In genomic region chr2:29787104-29787917, GRCm38 (mm10) we compare ENCODE assay signal across 8 mouse cellular contexts. TPM values are rescaled to one million over a fixed set of nuclear protein-coding genes. Genes with fewer than 3 reads are reported as not detected.
A peak's percentile ranks its signal among the peaks of the same experiment; 100 is the strongest.
DNase-seq lines count a peak whose midpoint lies in the region; ATAC-seq and TF ChIP-seq lines count a peak whose summit lies in the region.

TSS of gene Coq4 (plus strand) at chr2:29787493.

- no peaks in the 10 kb centered on the region for H3K9me3 ChIP-seq in heart, embryonic 11.5 days (replicated peaks; ENCODE audit: control insufficient read depth, low read length)
- H3K9me3 ChIP-seq in kidney, embryonic 16.5 days (ENCODE audit: low read length): no peaks in the 10 kb centered on the region

- peaks cover 14% of the 10 kb centered on the region for H3K4me1 ChIP-seq in heart, embryonic 11.5 days (ENCODE audit: control insufficient read depth, insufficient read depth, low read length)
- H3K4me1 ChIP-seq in kidney, embryonic 16.5 days (ENCODE audit: insufficient read depth, low read length): peaks cover 13% of the 10 kb centered on the region
- H3K4me1 ChIP-seq in liver, adult 2 months (ENCODE audit: control insufficient read depth, insufficient read depth, low read length): peaks cover 4% of the 10 kb centered on the region

- peak; percentile 92 to 93 for DNase-seq in B cell, adult 2 months
- DNase-seq in brain, adult 2 months (ENCODE audit: low read depth, low spot score): peak; percentile 98
- peak; percentile 92 for DNase-seq in liver, adult 2 months (ENCODE audit: extremely low read depth, low read depth, low spot score)
- DNase-seq in splenic B cell, adult 2 months (ENCODE audit: low read depth, low spot score): peak; percentile 93

- peak within 1 kb of the TSS; percentile 64 for H3K4me3 ChIP-seq in heart, embryonic 11.5 days (ENCODE audit: low read depth, low read length)
- H3K4me3 ChIP-seq in kidney, embryonic 16.5 days (ENCODE audit: low read length): peak within 1 kb of the TSS; percentile 93
- H3K4me3 ChIP-seq in liver, adult 2 months (ENCODE audit: insufficient read depth, low read depth, low read length): peak within 1 kb of the TSS; percentile 82
- H3K4me3 ChIP-seq in myocyte: peak within 1 kb of the TSS; percentile 69

- no peaks in the 10 kb centered on the region for H3K27me3 ChIP-seq in heart, embryonic 11.5 days (ENCODE audit: control insufficient read depth, insufficient read depth, low read length)
- no peaks in the 10 kb centered on the region for H3K27me3 ChIP-seq in kidney, embryonic 16.5 days (ENCODE audit: insufficient read depth, low read length)
- H3K27me3 ChIP-seq in liver, adult 2 months (ENCODE audit: control insufficient read depth, insufficient read depth, low read length): no peaks in the 10 kb centered on the region
- no peaks in the 10 kb centered on the region for H3K27me3 ChIP-seq in myocyte (ENCODE audit: control insufficient read depth, insufficient read depth, insufficient read length)
- no peaks in the 10 kb centered on the region for H3K27me3 ChIP-seq in splenic B cell, adult 2 months (ENCODE audit: control insufficient read depth, insufficient read depth, low read length, poor library complexity, severe bottlenecking)

- H3K27ac ChIP-seq in heart, embryonic 11.5 days (ENCODE audit: low read depth, low read length): peak within 1 kb of the TSS; percentile 23; the same call in 1 of the 2 replicates
- peak within 1 kb of the TSS; percentile 82 for H3K27ac ChIP-seq in kidney, embryonic 16.5 days (ENCODE audit: low read length)
- H3K27ac ChIP-seq in liver, adult 2 months (replicated peaks; ENCODE audit: insufficient read depth, low read depth, low read length): peak within 1 kb of the TSS; percentile 51

- peak; percentile 86 for ATAC-seq in erythroblast, adult 5-6 weeks (replicated peaks; ENCODE audit: low FRiP score, poor library complexity, severe bottlenecking)
- ATAC-seq in heart, embryonic 11.5 days (replicated peaks; ENCODE audit: insufficient number of reproducible peaks, low FRiP score, low TSS enrichment): peak; percentile 79
- peak; percentile 92 for ATAC-seq in kidney, embryonic 16.5 days (ENCODE audit: low FRiP score, low TSS enrichment)

- H3K9ac ChIP-seq in heart, embryonic 11.5 days (ENCODE audit: low read depth, low read length): peak within 1 kb of the TSS; percentile 74
- peak within 1 kb of the TSS; percentile 88 for H3K9ac ChIP-seq in kidney, embryonic 16.5 days (replicated peaks; ENCODE audit: low read length)
- peak within 1 kb of the TSS; percentile 68 for H3K9ac ChIP-seq in liver, adult 2 months (ENCODE audit: low read depth, low read length)

- 2% methylated on average over 31 of the region's 31 CpGs for WGBS in heart, embryonic 11.5 days (ENCODE audit: insufficient replicate concordance)
- 2% methylated on average over 31 of the region's 31 CpGs for WGBS in kidney, embryonic 16.5 days
- 2% methylated on average over 31 of the region's 31 CpGs for WGBS in liver, adult 2 months

- peak within 1 kb of the TSS; percentile 91 for H3K4me2 ChIP-seq in heart, embryonic 11.5 days
- H3K4me2 ChIP-seq in kidney, embryonic 16.5 days (replicated peaks; ENCODE audit: low read depth, low read length): peak within 1 kb of the TSS; percentile 79
- peak within 1 kb of the TSS; percentile 91 for H3K4me2 ChIP-seq in myocyte (ENCODE audit: low read depth)

- peak within 1 kb of the TSS; percentile 4 for H3ac ChIP-seq in myocyte (ENCODE audit: control insufficient read depth, insufficient read length)

- TF ChIP-seq POLR2A in liver, adult 2 months (IDR thresholded peaks at IDR 0.05; ENCODE audit: extremely low read depth, insufficient read depth, low read length): 0 out of 2 replicates have a peak, but pooled peaks have one; percentile 7
- peak; percentile 77 for TF ChIP-seq POLR2A in myocyte (IDR thresholded peaks at IDR 0.05; ENCODE audit: insufficient read length, low read depth)

- no peaks in the 10 kb centered on the region for H3K79me2 ChIP-seq in liver, adult 2 months (ENCODE audit: control insufficient read depth, insufficient read depth, low read length)
- H3K79me2 ChIP-seq in myocyte (ENCODE audit: control insufficient read depth, insufficient read depth): peaks cover 17% of the 10 kb centered on the region

- peaks cover 27% of the 10 kb centered on the region for H3K36me3 ChIP-seq in heart, embryonic 11.5 days (ENCODE audit: control insufficient read depth, insufficient read depth, low read length)
- H3K36me3 ChIP-seq in kidney, embryonic 16.5 days (ENCODE audit: insufficient read depth, low read length): peaks cover 50% of the 10 kb centered on the region
- H3K36me3 ChIP-seq in liver, adult 2 months (ENCODE audit: control insufficient read depth, insufficient read depth, low read length): peaks cover 5% of the 10 kb centered on the region; the same call in 1 of the 2 replicates
- peaks cover 30% of the 10 kb centered on the region for H3K36me3 ChIP-seq in myocyte (ENCODE audit: control insufficient read depth, insufficient read depth)
- H3K36me3 ChIP-seq in splenic B cell, adult 2 months (ENCODE audit: control insufficient read depth, insufficient read depth, low read length, poor library complexity, severe bottlenecking): peaks cover 16% of the 10 kb centered on the region

- no peak for TF ChIP-seq CTCF in liver, adult 2 months (IDR thresholded peaks at IDR 0.05; ENCODE audit: low read depth, low read length)

TF ChIP-seq in myocyte, 11 proteins besides CTCF, POLR2A, EP300 and RAD21:
- TF ChIP-seq TCF12 (IDR thresholded peaks at IDR 0.05; ENCODE audit: insufficient read depth, poor library complexity, severe bottlenecking): no peak
- no peak for TF ChIP-seq TCF3 (IDR thresholded peaks at IDR 0.05; ENCODE audit: insufficient read length, low read depth)
- no peak for TF ChIP-seq MYOD1 (IDR thresholded peaks at IDR 0.05; ENCODE audit: control insufficient read depth in 1 of 3, insufficient read length in 2 of 3, low read depth in 2 of 3)
- TF ChIP-seq REST (IDR thresholded peaks at IDR 0.05; ENCODE audit: insufficient read depth, insufficient read length): no peak
- peak; percentile 78 for TF ChIP-seq POLR2AphosphoS2 (IDR thresholded peaks at IDR 0.05; ENCODE audit: insufficient read length, low read depth)
- TF ChIP-seq MYOG (IDR thresholded peaks at IDR 0.05; ENCODE audit: control insufficient read depth in 1 of 3, insufficient read depth in 1 of 3, insufficient read length in 2 of 3, low read depth in 2 of 3): no peak
- TF ChIP-seq CEBPB (IDR thresholded peaks at IDR 0.05; ENCODE audit: insufficient read depth, poor library complexity, severe bottlenecking): no peak
- no peak for TF ChIP-seq E2F4 (IDR thresholded peaks at IDR 0.05; ENCODE audit: insufficient read depth)
- TF ChIP-seq USF1 (IDR thresholded peaks at IDR 0.05; ENCODE audit: low read depth): peak; percentile 93
- TF ChIP-seq SRF (IDR thresholded peaks at IDR 0.05; ENCODE audit: control insufficient read depth, insufficient read length, low read depth): peak; percentile 17
- no peak for TF ChIP-seq MAX (IDR thresholded peaks at IDR 0.05; ENCODE audit: low read depth)

RNA-seq across cellular contexts. Expression of gene Coq4, which starts in this region (rescaled TPM):
- total RNA-seq in erythroblast, adult 5-6 weeks (2015; ENCODE audit: low replicate concordance): 2.3 and 9.2 TPM in 2 replicates
- 1.8 and 2.2 TPM in 2 replicates for total RNA-seq in erythroblast, adult 5-6 weeks (2017; ENCODE audit: low replicate concordance)
- polyA plus RNA-seq in heart, embryonic 11.5 days (2014; fragmentation: Nextera tagmentation; extraction: Ambion mirVana): 28.8 and 30.2 TPM in 2 replicates
- 44.7 and 46.1 TPM in 2 replicates for polyA plus RNA-seq in kidney, embryonic 16.5 days (2015; fragmentation: Nextera tagmentation; extraction: Ambion mirVana)
- total RNA-seq in liver, adult 2 months (2014; rRNA removed): 7.8 and 10.0 TPM in 2 replicates
- 37.6 and 48.2 TPM in 2 replicates for polyA plus RNA-seq in liver, adult 2 months (2012; rRNA removed)
- polyA plus RNA-seq in myocyte (2012; fragmentation: generic; extraction: Trizol): 24.4 TPM

Comparison
In these comparisons a context has a peak if more than half of its experiments do, and no peak if none do; other contexts are left out.
1. Peak in every context shown above with its lines: DNase-seq, ATAC-seq, H3K4me3 ChIP-seq and H3K27ac ChIP-seq.
2. H3K27ac ChIP-seq: peak in every context shown above with its lines; median percentile 82 in kidney, embryonic 16.5 days; 51 in liver, adult 2 months; 23 in heart, embryonic 11.5 days.